Mouse (Mus musculus): ENCODE measurements around the gene Smpdl3b. TPM values are rescaled to one million over a fixed set of nuclear protein-coding genes. Genes with fewer than 3 reads are reported as not detected.

Smpdl3b gene
- total RNA-seq, 2 experiments from 2014 or later: 2.2 to 2.9 TPM

Other genes starting within 250 kb of the Smpdl3b start
- gene Sesn2, start 246.8 kb downstream of the Smpdl3b start, total RNA-seq (2021): 10 to 100 TPM; 10.8 to 12.2 TPM
- gene Atpif1, start 223.6 kb downstream of the Smpdl3b start, total RNA-seq (2021): 100 to 1,000 TPM; 629 to 641 TPM
- 10 to 100 TPM; 76.0 to 79.0 TPM for gene Dnajc8, start 221.7 kb downstream of the Smpdl3b start, total RNA-seq (2021)
- 1 to 10 TPM; 1.4 to 1.6 TPM for gene Ptafr, start 193.2 kb downstream of the Smpdl3b start, total RNA-seq (2021)
- 10 to 100 TPM; 26.6 to 29.4 TPM for gene Eya3, start 118.3 kb downstream of the Smpdl3b start, total RNA-seq (2021)
- 1 to 10 TPM; 1.9 to 3.8 TPM for gene Xkr8, start 24.7 kb downstream of the Smpdl3b start, total RNA-seq (2021)
- 10 to 100 TPM; 12.1 to 13.3 TPM for gene Rpa2, start 11.1 kb upstream of the Smpdl3b start, total RNA-seq (2021)
- gene Themis2, start 39.1 kb upstream of the Smpdl3b start, total RNA-seq (2021): under 1 TPM; 0.90 to 0.97 TPM
- 10 to 100 TPM; 41.8 to 43.1 TPM for gene Ppp1r8, start 85.9 kb upstream of the Smpdl3b start, total RNA-seq (2021)
- 100 to 1,000 TPM in 1 of 2 experiments, 10 to 100 TPM in 1; 96.2 to 104 TPM for gene Stx12, start 127.3 kb upstream of the Smpdl3b start, total RNA-seq (2021)
- gene Fam76a, start 165.3 kb upstream of the Smpdl3b start, total RNA-seq (2021): 10 to 100 TPM; 34.7 to 38.6 TPM
- not detected for gene Fgr, start 216.8 kb upstream of the Smpdl3b start, total RNA-seq (2021)